Mouse (Mus musculus): ENCODE measurements around the gene Iars2. TPM values are rescaled to one million over a fixed set of nuclear protein-coding genes. Genes with fewer than 3 reads are reported as not detected.

The Iars2 gene
- polyA plus RNA-seq, 1 experiment: 9.0 TPM

DNA sequence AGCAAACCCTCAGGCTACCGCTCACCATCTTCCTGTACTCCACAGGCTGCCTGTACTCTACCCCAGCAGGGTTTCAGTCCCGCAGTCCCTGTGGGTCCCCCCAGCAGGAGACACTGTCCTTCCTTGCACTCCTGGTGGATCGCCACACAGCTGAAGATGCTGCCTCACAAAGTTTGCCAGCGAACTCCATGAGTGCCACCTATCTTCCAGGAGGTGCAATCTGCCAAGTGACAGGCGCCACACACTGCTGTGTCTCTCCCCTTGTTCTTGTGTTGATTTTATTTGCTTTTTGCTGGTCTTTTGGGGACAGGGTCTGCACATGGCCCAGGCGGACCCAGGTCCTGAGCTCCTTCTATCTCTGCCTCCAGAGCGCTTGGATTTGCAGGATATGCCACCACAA, 32.3 kb downstream of the Iars2 start:
- H3K27ac ChIP-seq (ENCODE audit: insufficient read depth, low read depth, low read length): no peak overlapping the region
- TF ChIP-seq POLR2A (IDR thresholded peaks at IDR 0.05; ENCODE audit: low read depth, low read length) (no peak), CTCF (IDR thresholded peaks at IDR 0.05; ENCODE audit: extremely low read depth, insufficient read length, insufficient replicate concordance, low read depth, low read length) (no peak)
- no peaks in the 10 kb centered on the region for H3K27me3 ChIP-seq (ENCODE audit: control insufficient read depth, insufficient read depth, low read length)
- H3K36me3 ChIP-seq (ENCODE audit: control insufficient read depth, insufficient read depth, low read length): peaks cover 31% of the 10 kb centered on the region
- 91% methylated on average over 7 of the region's 7 CpGs for WGBS
- no peaks in the 10 kb centered on the region for H3K4me1 ChIP-seq (ENCODE audit: control insufficient read depth, insufficient read depth, insufficient read length, low read length)
- no peak overlapping the region for H3K4me3 ChIP-seq (ENCODE audit: low read depth, low read length)

DNA sequence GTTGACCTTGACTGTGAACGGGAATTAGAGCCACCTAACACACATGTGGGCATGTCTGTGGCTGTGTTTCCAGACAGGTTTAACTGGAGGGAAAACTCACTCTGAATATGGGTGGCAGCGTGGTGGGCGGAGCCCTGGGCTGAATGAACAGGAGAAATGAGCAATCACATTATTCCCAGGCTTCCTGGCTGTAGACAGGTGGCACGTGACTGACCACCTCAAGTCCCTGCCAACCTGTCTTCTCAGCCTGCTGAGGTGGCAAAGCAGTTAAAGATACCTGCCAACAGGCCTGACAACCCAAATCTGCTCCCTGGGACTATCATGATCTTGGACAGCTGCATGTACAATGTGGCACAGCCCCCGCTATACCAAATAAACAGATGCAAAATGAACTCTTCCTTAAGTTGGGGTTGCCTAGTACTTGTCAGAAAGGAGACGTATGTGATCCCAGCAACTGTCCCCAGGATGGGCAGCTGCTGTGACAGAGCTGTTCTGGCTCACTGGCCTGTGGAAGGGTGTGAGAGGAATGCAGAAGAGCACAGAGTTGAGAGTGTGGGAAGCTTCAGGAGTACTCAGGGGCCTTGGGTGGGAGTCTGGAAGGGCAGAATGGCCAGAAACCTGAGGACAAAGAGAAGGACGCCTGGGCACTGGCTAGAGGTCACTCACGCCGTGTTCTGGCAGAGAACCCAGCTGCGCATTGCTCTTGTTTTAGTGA, 36.4 kb downstream of the Iars2 start:
- H3K27ac ChIP-seq (ENCODE audit: insufficient read depth, low read depth, low read length): no peak overlapping the region
- H3K27me3 ChIP-seq (ENCODE audit: control insufficient read depth, insufficient read depth, low read length): no peaks in the 10 kb centered on the region
- H3K4me3 ChIP-seq (ENCODE audit: low read depth, low read length): no peak overlapping the region
- H3K36me3 ChIP-seq (ENCODE audit: control insufficient read depth, insufficient read depth, low read length): peaks cover 44% of the 10 kb centered on the region
- 94% methylated on average over 10 of the region's 10 CpGs for WGBS
- no peaks in the 10 kb centered on the region for H3K4me1 ChIP-seq (ENCODE audit: control insufficient read depth, insufficient read depth, insufficient read length, low read length)
- no peak for TF ChIP-seq POLR2A (IDR thresholded peaks at IDR 0.05; ENCODE audit: low read depth, low read length)

GRCm38 (mm10) chr1:185291336-185291735, 37.9 kb downstream of the Iars2 start:
- Histone ChIP-seq H3K4me3 (ENCODE audit: low read depth, low read length) (no peak overlapping the region), H3K27me3 (ENCODE audit: control insufficient read depth, insufficient read depth, low read length) (no peaks in the 10 kb centered on the region), H3K27ac (ENCODE audit: insufficient read depth, low read depth, low read length) (no peak overlapping the region), H3K36me3 (ENCODE audit: control insufficient read depth, insufficient read depth, low read length) (peaks cover 46% of the 10 kb centered on the region), H3K4me1 (ENCODE audit: control insufficient read depth, insufficient read depth, insufficient read length, low read length) (peaks cover 3% of the 10 kb centered on the region)
- 92% methylated on average over 4 of the region's 4 CpGs for WGBS
- TF ChIP-seq POLR2A (IDR thresholded peaks at IDR 0.05; ENCODE audit: low read depth, low read length): no peak
- TF ChIP-seq CTCF (IDR thresholded peaks at IDR 0.05; ENCODE audit: extremely low read depth, insufficient read length, insufficient replicate concordance, low read depth, low read length): no peak

DNA sequence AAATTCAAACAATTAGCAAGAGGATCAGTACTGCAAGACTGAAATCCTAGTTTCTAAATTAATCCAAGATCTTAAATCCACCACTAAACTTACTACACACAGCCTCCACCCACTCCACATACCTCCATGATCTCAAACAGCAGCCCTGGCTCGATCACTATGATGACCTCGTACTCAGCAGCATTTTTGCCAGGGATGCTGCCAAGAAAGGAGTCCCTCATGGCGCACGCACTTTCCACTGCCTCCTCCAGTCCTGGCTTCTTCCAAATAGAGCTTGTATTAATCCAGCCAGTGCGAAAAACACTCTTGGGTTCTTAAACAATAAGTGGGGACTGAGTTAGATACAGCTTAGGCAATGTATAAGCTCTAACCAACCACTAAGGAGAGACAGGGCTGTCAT, 40.0 kb downstream of the Iars2 start:
- Histone ChIP-seq H3K4me1 (ENCODE audit: control insufficient read depth, insufficient read depth, insufficient read length, low read length) (peaks cover 12% of the 10 kb centered on the region), H3K36me3 (ENCODE audit: control insufficient read depth, insufficient read depth, low read length) (peaks cover 46% of the 10 kb centered on the region), H3K27ac (ENCODE audit: insufficient read depth, low read depth, low read length) (no peak overlapping the region), H3K27me3 (ENCODE audit: control insufficient read depth, insufficient read depth, low read length) (no peaks in the 10 kb centered on the region), H3K4me3 (ENCODE audit: low read depth, low read length) (no peak overlapping the region)
- no peak for TF ChIP-seq POLR2A (IDR thresholded peaks at IDR 0.05; ENCODE audit: low read depth, low read length)
- TF ChIP-seq CTCF (IDR thresholded peaks at IDR 0.05; ENCODE audit: extremely low read depth, insufficient read length, insufficient replicate concordance, low read depth, low read length): no peak
- 83% methylated on average over 5 of the region's 5 CpGs for WGBS

GRCm38 (mm10) chr1:185287066-185287465, 42.1 kb downstream of the Iars2 start:
- WGBS: 85% methylated on average over 20 of the region's 20 CpGs
- peaks cover 43% of the 10 kb centered on the region for H3K36me3 ChIP-seq (ENCODE audit: control insufficient read depth, insufficient read depth, low read length)
- H3K4me3 ChIP-seq (ENCODE audit: low read depth, low read length): no peak overlapping the region
- peaks cover 25% of the 10 kb centered on the region for H3K4me1 ChIP-seq (ENCODE audit: control insufficient read depth, insufficient read depth, insufficient read length, low read length)
- no peak for TF ChIP-seq CTCF (IDR thresholded peaks at IDR 0.05; ENCODE audit: extremely low read depth, insufficient read length, insufficient replicate concordance, low read depth, low read length)
- TF ChIP-seq POLR2A (IDR thresholded peaks at IDR 0.05; ENCODE audit: low read depth, low read length): no peak
- H3K27ac ChIP-seq (ENCODE audit: insufficient read depth, low read depth, low read length): peak overlapping the region; percentile 74
- no peaks in the 10 kb centered on the region for H3K27me3 ChIP-seq (ENCODE audit: control insufficient read depth, insufficient read depth, low read length)

GRCm38 (mm10) chr1:185285171-185285570, 44.0 kb downstream of the Iars2 start:
- Histone ChIP-seq H3K4me1 (ENCODE audit: control insufficient read depth, insufficient read depth, insufficient read length, low read length) (peaks cover 29% of the 10 kb centered on the region), H3K27me3 (ENCODE audit: control insufficient read depth, insufficient read depth, low read length) (no peaks in the 10 kb centered on the region), H3K4me3 (ENCODE audit: low read depth, low read length) (no peak overlapping the region), H3K36me3 (ENCODE audit: control insufficient read depth, insufficient read depth, low read length) (peaks cover 48% of the 10 kb centered on the region), H3K27ac (ENCODE audit: insufficient read depth, low read depth, low read length) (peak overlapping the region; percentile 82)
- TF ChIP-seq POLR2A (IDR thresholded peaks at IDR 0.05; ENCODE audit: low read depth, low read length) (no peak), CTCF (IDR thresholded peaks at IDR 0.05; ENCODE audit: extremely low read depth, insufficient read length, insufficient replicate concordance, low read depth, low read length) (no peak; the same call in 1 of the 2 replicates)
- WGBS: 70% methylated on average over 4 of the region's 4 CpGs

GRCm38 (mm10) chr1:185284740-185285139, 44.5 kb downstream of the Iars2 start:
- Histone ChIP-seq H3K36me3 (ENCODE audit: control insufficient read depth, insufficient read depth, low read length) (peaks cover 52% of the 10 kb centered on the region), H3K4me3 (ENCODE audit: low read depth, low read length) (no peak overlapping the region), H3K27ac (ENCODE audit: insufficient read depth, low read depth, low read length) (peak overlapping the region; percentile 82), H3K4me1 (ENCODE audit: control insufficient read depth, insufficient read depth, insufficient read length, low read length) (peaks cover 29% of the 10 kb centered on the region), H3K27me3 (ENCODE audit: control insufficient read depth, insufficient read depth, low read length) (no peaks in the 10 kb centered on the region)
- 20% methylated on average over 4 of the region's 4 CpGs for WGBS
- no peak for TF ChIP-seq POLR2A (IDR thresholded peaks at IDR 0.05; ENCODE audit: low read depth, low read length)
- TF ChIP-seq CTCF (IDR thresholded peaks at IDR 0.05; ENCODE audit: extremely low read depth, insufficient read length, insufficient replicate concordance, low read depth, low read length): no peak
